Mouse (Mus musculus) G1E-ER4 (cell line): ENCODE measurements around the gene Hist1h2bb. TPM values are rescaled to one million over a fixed set of nuclear protein-coding genes. Genes with fewer than 3 reads are reported as not detected.
"Not testable (repeated sequence)": the region's sequence is repeated elsewhere in the genome, so short reads cannot be mapped to it uniquely, and the experiment has no call there.

Experiments
- GATA1 ChIP-seq: IDR thresholded peaks from one replicate; pipeline ENCODE4 v1.8.0; 2012; ENCODE audit warnings: low read length, inconsistent platforms
- polyA plus RNA-seq: library from polyadenylated mRNA; stranded (reverse); fragments of >175 nt; gene quantifications from 2 replicates; pipeline ENCODE4 v1.2.3, GENCODE M21; 2012

Gene Hist1h2bb
- polyA plus RNA-seq, 1 experiment = 10.7 TPM

DNA sequence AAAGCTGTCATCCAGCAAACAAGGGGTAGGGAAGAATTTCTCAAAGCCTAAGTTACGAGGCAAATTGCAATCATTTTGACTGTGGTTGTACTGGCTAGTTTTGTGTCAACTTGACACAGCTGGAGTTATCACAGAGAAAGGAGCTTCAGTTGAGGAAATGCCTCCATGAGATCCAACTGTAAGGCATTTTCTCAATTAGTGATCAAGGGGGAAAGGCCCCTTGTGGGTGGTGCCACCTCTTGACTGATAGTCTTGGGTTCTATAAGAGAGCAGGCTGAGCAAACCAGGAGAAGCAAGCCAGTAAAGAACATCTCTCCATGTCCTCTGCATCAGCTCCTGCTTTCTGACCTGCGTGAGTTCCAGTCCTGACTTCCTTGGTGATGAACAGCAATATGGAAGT lies 23.1 kb downstream of the Hist1h2bb start, which contains the start of gene Trim38:
Trim38 (plus strand) TSS at position 301 of the 400 bp plus-strand sequence.
- not testable (repeated sequence) for TF ChIP-seq GATA1

DNA sequence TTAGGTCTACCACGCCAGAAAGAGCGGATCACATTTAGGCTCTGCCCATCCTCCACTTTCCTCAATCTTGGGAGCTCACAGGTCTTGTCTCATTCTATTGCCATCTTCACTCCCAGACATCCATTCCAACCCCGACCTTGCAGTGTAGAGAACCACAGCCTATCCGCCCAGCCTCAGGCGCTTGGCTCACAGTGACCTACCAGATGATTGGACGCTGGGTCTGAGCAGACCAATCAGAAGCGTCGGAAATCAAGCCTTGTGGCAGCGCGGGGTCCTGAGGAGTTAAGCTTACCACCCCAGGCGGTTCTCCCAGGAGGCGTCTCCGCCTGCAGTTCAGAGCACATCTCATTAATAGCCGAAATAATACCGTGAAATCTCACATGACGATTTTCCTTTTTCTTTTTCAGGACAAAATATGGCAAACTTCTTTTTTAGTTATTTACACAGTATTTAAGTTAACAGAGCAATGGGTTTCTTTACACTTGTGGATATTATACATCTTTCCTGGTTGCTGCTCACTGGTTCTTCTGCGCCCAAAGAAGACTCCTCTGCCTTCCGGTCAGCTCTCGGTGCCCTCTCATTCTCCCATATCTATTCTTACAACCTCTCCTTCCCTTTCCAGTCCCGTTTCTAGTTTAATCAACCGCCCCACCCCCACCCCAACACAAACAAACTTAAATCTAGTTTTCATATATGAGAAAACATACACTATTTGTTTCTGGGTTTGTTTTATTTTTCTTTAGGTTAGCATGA lies 26.2 kb downstream of the Hist1h2bb start:
- no peak for TF ChIP-seq GATA1

DNA sequence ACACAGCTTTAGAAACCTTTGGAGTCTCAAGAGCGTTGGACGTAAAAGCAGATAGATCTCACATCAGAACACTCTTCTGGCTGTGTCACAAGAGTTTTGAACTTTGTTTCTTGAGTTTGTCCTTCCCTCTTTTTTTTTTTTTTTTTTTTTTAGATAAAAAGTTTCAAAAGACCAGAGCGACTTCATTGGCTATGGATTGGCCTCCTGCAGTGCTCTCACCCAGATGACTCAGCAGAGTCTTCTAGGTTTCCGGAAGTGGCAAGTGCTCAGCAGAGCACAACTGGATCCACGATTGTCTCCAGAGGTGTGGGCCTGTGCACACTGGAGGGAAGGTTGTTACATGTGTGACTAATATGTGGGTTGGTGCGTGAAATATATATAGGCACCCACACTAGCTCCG lies 31.8 kb downstream of the Hist1h2bb start:
- no peak for TF ChIP-seq GATA1

- TF ChIP-seq GATA1 = no peak
Measured at GRCm38 (mm10) chr13:23779025-23779424, 32.5 kb downstream of the Hist1h2bb start.

- TF ChIP-seq GATA1 = no peak
Measured at GRCm38 (mm10) chr13:23792520-23792919, 46.0 kb downstream of the Hist1h2bb start.

Other genes starting within 250 kb of the Hist1h2bb start
- 18.1 and 20.2 TPM in 2 replicates for gene Hist1h4h, start 215.7 kb upstream of the Hist1h2bb start, polyA plus RNA-seq
- 2,691 and 3,312 TPM in 2 replicates for gene Hist1h2af, start 212.8 kb upstream of the Hist1h2bb start, polyA plus RNA-seq
- 17.3 and 23.2 TPM in 2 replicates for gene Hist1h3g, start 211.3 kb upstream of the Hist1h2bb start, polyA plus RNA-seq
- gene Hist1h2bh, start 203.3 kb upstream of the Hist1h2bb start, polyA plus RNA-seq = 1.7 and 2.5 TPM in 2 replicates
- 5.7 and 6.3 TPM in 2 replicates for gene Hist1h3f, start 202.7 kb upstream of the Hist1h2bb start, polyA plus RNA-seq
- gene Hist1h4f, start 195.1 kb upstream of the Hist1h2bb start, polyA plus RNA-seq = 18.7 and 20.6 TPM in 2 replicates
- gene Hist1h1d, start 193.5 kb upstream of the Hist1h2bb start, polyA plus RNA-seq = 0.81 and 0.89 TPM in 2 replicates
- gene Hist1h3e, start 184.4 kb upstream of the Hist1h2bb start, polyA plus RNA-seq = 11.7 and 13.1 TPM in 2 replicates
- gene Hist1h2ae, start 175.5 kb upstream of the Hist1h2bb start, polyA plus RNA-seq = 18.2 and 26.0 TPM in 2 replicates
- 21.9 and 32.9 TPM in 2 replicates for gene Hist1h2bg, start 175.3 kb upstream of the Hist1h2bb start, polyA plus RNA-seq
- gene Hist1h2bf, start 172.5 kb upstream of the Hist1h2bb start, polyA plus RNA-seq = 8.5 and 12.9 TPM in 2 replicates
- gene Hist1h2ad, start 172.4 kb upstream of the Hist1h2bb start, polyA plus RNA-seq = 1.8 and 6.5 TPM in 2 replicates
- gene Hist1h3d, start 171.0 kb upstream of the Hist1h2bb start, polyA plus RNA-seq = 3.8 and 4.0 TPM in 2 replicates
- 22.9 and 29.6 TPM in 2 replicates for gene Hist1h4d, start 165.1 kb upstream of the Hist1h2bb start, polyA plus RNA-seq
- gene Hist1h2be, start 125.6 kb upstream of the Hist1h2bb start, polyA plus RNA-seq = 0.92 and 1.2 TPM in 2 replicates
- gene Hist1h1e, start 124.2 kb upstream of the Hist1h2bb start, polyA plus RNA-seq = 5.9 and 7.2 TPM in 2 replicates
- 1.0 and 2.0 TPM in 2 replicates for gene Hist1h2ac, start 62.8 kb upstream of the Hist1h2bb start, polyA plus RNA-seq
- 16.7 and 25.9 TPM in 2 replicates for gene Hist1h2bc, start 62.5 kb upstream of the Hist1h2bb start, polyA plus RNA-seq
- not detected in 2 replicates for gene Hist1h1t, start 50.9 kb upstream of the Hist1h2bb start, polyA plus RNA-seq
- gene Hist1h4c, start 48.3 kb upstream of the Hist1h2bb start, polyA plus RNA-seq = 4.1 and 4.5 TPM in 2 replicates
- gene Hfe, start 35.9 kb upstream of the Hist1h2bb start, polyA plus RNA-seq = not detected in 2 replicates
- 32.4 and 36.9 TPM in 2 replicates for gene Hist1h1c, start 7.9 kb upstream of the Hist1h2bb start, polyA plus RNA-seq
- gene Hist1h3c, start 1.1 kb upstream of the Hist1h2bb start, polyA plus RNA-seq = 12.2 and 13.4 TPM in 2 replicates
- gene Hist1h2ab, start 4.4 kb downstream of the Hist1h2bb start, polyA plus RNA-seq = 30.3 and 45.7 TPM in 2 replicates
- gene Hist1h3b, start 5.5 kb downstream of the Hist1h2bb start, polyA plus RNA-seq = 11.4 and 12.4 TPM in 2 replicates
- gene Hist1h4b, start 10.3 kb downstream of the Hist1h2bb start, polyA plus RNA-seq = 9.0 and 10.6 TPM in 2 replicates
- 31.9 and 40.7 TPM in 2 replicates for gene Hist1h4a, start 14.5 kb downstream of the Hist1h2bb start, polyA plus RNA-seq
- 3.9 and 6.7 TPM in 2 replicates for gene Hist1h3a, start 15.7 kb downstream of the Hist1h2bb start, polyA plus RNA-seq
- 0.33 and 1.8 TPM in 2 replicates for gene Hist1h1a, start 16.9 kb downstream of the Hist1h2bb start, polyA plus RNA-seq
- gene Trim38, start 23.2 kb downstream of the Hist1h2bb start, polyA plus RNA-seq = not detected in 2 replicates
- not detected in 2 replicates for gene Slc17a2, start 60.3 kb downstream of the Hist1h2bb start, polyA plus RNA-seq
- gene Slc17a3, start 92.7 kb downstream of the Hist1h2bb start, polyA plus RNA-seq = not detected in 2 replicates
- gene Slc17a1, start 121.0 kb downstream of the Hist1h2bb start, polyA plus RNA-seq = not detected in 2 replicates
- gene Slc17a4, start 168.3 kb downstream of the Hist1h2bb start, polyA plus RNA-seq = not detected in 2 replicates
- gene Hist1h2ba, start 187.4 kb downstream of the Hist1h2bb start, polyA plus RNA-seq = not detected in 2 replicates
- not detected in 2 replicates for gene Hist1h2aa, start 187.7 kb downstream of the Hist1h2bb start, polyA plus RNA-seq
- gene Scgn, start 244.5 kb downstream of the Hist1h2bb start, polyA plus RNA-seq = not detected in 2 replicates